Mouse (Mus musculus): Measurements from ENCODE around the gene Olfr813. TPM values are rescaled to one million over a fixed set of nuclear protein-coding genes. Genes with fewer than 3 reads are reported as not detected.
"Not testable (repeated sequence)": the region's sequence is repeated elsewhere in the genome, so short reads cannot be mapped to it uniquely, and the experiment has no call there.

Olfr813 gene
- not detected in 2 replicates for polyA plus RNA-seq (2014; fragmentation: Nextera tagmentation; extraction: Ambion mirVana)

GRCm38 (mm10) chr10:129855067-129855466, at the start of gene Olfr813:
Gene Olfr813 (plus strand): TSS chr10:129855367.
- no peaks in the 10 kb centered on the region for H3K36me3 ChIP-seq (ENCODE audit: insufficient read depth)
- H3K27ac ChIP-seq (ENCODE audit: low read depth), result no peak within 1 kb of the TSS
- no peak within 1 kb of the TSS for H3K9ac ChIP-seq
- H3K4me2 ChIP-seq, result no peak within 1 kb of the TSS
- no peak for TF ChIP-seq CTCF (IDR thresholded peaks at IDR 0.05; ENCODE audit: low read depth)
- no peak for ATAC-seq (ENCODE audit: insufficient read depth)
- H3K9me3 ChIP-seq (ENCODE audit: low read depth, low read length), result no peaks in the 10 kb centered on the region
- no peak within 1 kb of the TSS for H3K4me3 ChIP-seq (ENCODE audit: low read depth, low read length)
- no peak for DNase-seq
- H3K27me3 ChIP-seq (ENCODE audit: insufficient read depth, low read length), result no peaks in the 10 kb centered on the region
- no peaks in the 10 kb centered on the region for H3K4me1 ChIP-seq (ENCODE audit: insufficient read depth)

GRCm38 (mm10) chr10:129845994-129846393, 9.2 kb upstream of the Olfr813 start, which contains the start of gene Olfr812:
Gene Olfr812 (minus strand): TSS chr10:129846094.
- no peak for ATAC-seq (ENCODE audit: insufficient read depth)
- WGBS, result 27% methylated on average over 1 of the region's 1 CpGs
- no peaks in the 10 kb centered on the region for H3K36me3 ChIP-seq (ENCODE audit: insufficient read depth)

GRCm38 (mm10) chr10:129847343-129847742, 7.8 kb upstream of the Olfr813 start:
- Histone ChIP-seq H3K4me1 (ENCODE audit: insufficient read depth) (no peaks in the 10 kb centered on the region), H3K36me3 (ENCODE audit: insufficient read depth) (no peaks in the 10 kb centered on the region), H3K4me3 (ENCODE audit: low read depth, low read length) (no peak overlapping the region), H3K27me3 (ENCODE audit: insufficient read depth, low read length) (no peaks in the 10 kb centered on the region), H3K27ac (ENCODE audit: low read depth) (no peak overlapping the region), H3K9me3 (ENCODE audit: low read depth, low read length) (no peaks in the 10 kb centered on the region), H3K4me2 (no peak overlapping the region), H3K9ac (no peak overlapping the region)
- 69% methylated on average over 1 of the region's 1 CpGs for WGBS
- no peak for DNase-seq
- ATAC-seq (ENCODE audit: insufficient read depth), result no peak
- no peak for TF ChIP-seq CTCF (IDR thresholded peaks at IDR 0.05; ENCODE audit: low read depth)

More at GRCm38 (mm10) chr10:129845994-129846393, 9.2 kb upstream of the Olfr813 start, which contains the start of gene Olfr812:
- Histone ChIP-seq H3K27ac (ENCODE audit: low read depth) (no peak within 1 kb of the TSS), H3K27me3 (ENCODE audit: insufficient read depth, low read length) (no peaks in the 10 kb centered on the region), H3K4me1 (ENCODE audit: insufficient read depth) (no peaks in the 10 kb centered on the region), H3K9ac (no peak within 1 kb of the TSS), H3K4me3 (ENCODE audit: low read depth, low read length) (no peak within 1 kb of the TSS), H3K9me3 (ENCODE audit: low read depth, low read length) (no peaks in the 10 kb centered on the region), H3K4me2 (no peak within 1 kb of the TSS)
- DNase-seq, result no peak
- TF ChIP-seq CTCF (IDR thresholded peaks at IDR 0.05; ENCODE audit: low read depth), result no peak

GRCm38 (mm10) chr10:129879751-129880150, 24.6 kb downstream of the Olfr813 start, which contains the start of gene Olfr814:
Gene Olfr814 (minus strand): TSS chr10:129879851.
- not testable (repeated sequence) for H3K36me3 ChIP-seq (ENCODE audit: insufficient read depth); H3K4me2 ChIP-seq; H3K4me1 ChIP-seq (ENCODE audit: insufficient read depth); H3K9ac ChIP-seq; H3K9me3 ChIP-seq (ENCODE audit: low read depth, low read length); ATAC-seq (ENCODE audit: insufficient read depth); DNase-seq; H3K27me3 ChIP-seq (ENCODE audit: insufficient read depth, low read length); H3K4me3 ChIP-seq (ENCODE audit: low read depth, low read length); H3K27ac ChIP-seq (ENCODE audit: low read depth)
- no CpG with 5 or more reads among the region's 1 CpGs for WGBS

GRCm38 (mm10) chr10:129885496-129885895, 30.3 kb downstream of the Olfr813 start:
- WGBS, result 61% methylated on average over 6 of the region's 6 CpGs

GRCm38 (mm10) chr10:129885934-129886333, 30.8 kb downstream of the Olfr813 start:
- no peak overlapping the region for H3K9ac ChIP-seq
- no peaks in the 10 kb centered on the region for H3K27me3 ChIP-seq (ENCODE audit: insufficient read depth, low read length)
- H3K4me1 ChIP-seq (ENCODE audit: insufficient read depth), result no peaks in the 10 kb centered on the region
- 95% methylated on average over 7 of the region's 7 CpGs for WGBS
- no peak overlapping the region for H3K4me3 ChIP-seq (ENCODE audit: low read depth, low read length)
- H3K27ac ChIP-seq (ENCODE audit: low read depth), result no peak overlapping the region
- no peak for DNase-seq
- no peaks in the 10 kb centered on the region for H3K36me3 ChIP-seq (ENCODE audit: insufficient read depth)
- TF ChIP-seq CTCF (IDR thresholded peaks at IDR 0.05; ENCODE audit: low read depth), result no peak
- H3K9me3 ChIP-seq (ENCODE audit: low read depth, low read length), result no peaks in the 10 kb centered on the region; the same call in 1 of the 2 replicates
- ATAC-seq (ENCODE audit: insufficient read depth), result no peak
- no peak overlapping the region for H3K4me2 ChIP-seq

More at GRCm38 (mm10) chr10:129885496-129885895, 30.3 kb downstream of the Olfr813 start:
- H3K27me3 ChIP-seq (ENCODE audit: insufficient read depth, low read length); H3K4me1 ChIP-seq (ENCODE audit: insufficient read depth); H3K4me2 ChIP-seq; H3K9me3 ChIP-seq (ENCODE audit: low read depth, low read length); ATAC-seq (ENCODE audit: insufficient read depth); H3K36me3 ChIP-seq (ENCODE audit: insufficient read depth); H3K4me3 ChIP-seq (ENCODE audit: low read depth, low read length); H3K27ac ChIP-seq (ENCODE audit: low read depth); H3K9ac ChIP-seq; DNase-seq: not testable (repeated sequence)

- H3K36me3 ChIP-seq (ENCODE audit: insufficient read depth); H3K27me3 ChIP-seq (ENCODE audit: insufficient read depth, low read length); H3K4me2 ChIP-seq; ATAC-seq (ENCODE audit: insufficient read depth); H3K9ac ChIP-seq; H3K4me3 ChIP-seq (ENCODE audit: low read depth, low read length); H3K9me3 ChIP-seq (ENCODE audit: low read depth, low read length); DNase-seq; H3K4me1 ChIP-seq (ENCODE audit: insufficient read depth); H3K27ac ChIP-seq (ENCODE audit: low read depth): not testable (repeated sequence)
- no CpG with 5 or more reads among the region's 1 CpGs for WGBS
Measured at GRCm38 (mm10) chr10:129905767-129906166, 50.6 kb downstream of the Olfr813 start, which contains the start of gene Olfr815. Gene Olfr815 (minus strand): TSS chr10:129905867.

Other genes starting within 250 kb of the Olfr813 start
- not detected in 2 replicates for gene Olfr796, start 242.8 kb upstream of the Olfr813 start, polyA plus RNA-seq (2014; fragmentation: Nextera tagmentation; extraction: Ambion mirVana)
- gene Olfr798, start 227.4 kb upstream of the Olfr813 start, polyA plus RNA-seq (2014; fragmentation: Nextera tagmentation; extraction: Ambion mirVana), result not detected in 2 replicates
- not detected in 2 replicates for gene Olfr799, start 217.9 kb upstream of the Olfr813 start, polyA plus RNA-seq (2014; fragmentation: Nextera tagmentation; extraction: Ambion mirVana)
- gene Olfr800, start 197.7 kb upstream of the Olfr813 start, polyA plus RNA-seq (2014; fragmentation: Nextera tagmentation; extraction: Ambion mirVana), result not detected in 2 replicates
- gene Olfr801, start 181.5 kb upstream of the Olfr813 start, polyA plus RNA-seq (2014; fragmentation: Nextera tagmentation; extraction: Ambion mirVana), result not detected in 2 replicates
- gene Olfr802, start 167.2 kb upstream of the Olfr813 start, polyA plus RNA-seq (2014; fragmentation: Nextera tagmentation; extraction: Ambion mirVana), result not detected in 2 replicates
- not detected in 2 replicates for gene Olfr803, start 161.1 kb upstream of the Olfr813 start, polyA plus RNA-seq (2014; fragmentation: Nextera tagmentation; extraction: Ambion mirVana)
- gene Olfr804, start 152.2 kb upstream of the Olfr813 start, polyA plus RNA-seq (2014; fragmentation: Nextera tagmentation; extraction: Ambion mirVana), result not detected in 2 replicates
- gene Olfr805, start 126.0 kb upstream of the Olfr813 start, polyA plus RNA-seq (2014; fragmentation: Nextera tagmentation; extraction: Ambion mirVana), result not detected in 2 replicates
- gene Olfr806, start 113.4 kb upstream of the Olfr813 start, polyA plus RNA-seq (2014; fragmentation: Nextera tagmentation; extraction: Ambion mirVana), result not detected in 2 replicates
- not detected in 2 replicates for gene Olfr807, start 97.6 kb upstream of the Olfr813 start, polyA plus RNA-seq (2014; fragmentation: Nextera tagmentation; extraction: Ambion mirVana)
- not detected in 2 replicates for gene Olfr808, start 89.9 kb upstream of the Olfr813 start, polyA plus RNA-seq (2014; fragmentation: Nextera tagmentation; extraction: Ambion mirVana)
- gene Olfr809, start 80.7 kb upstream of the Olfr813 start, polyA plus RNA-seq (2014; fragmentation: Nextera tagmentation; extraction: Ambion mirVana), result not detected in 2 replicates
- gene Olfr810, start 60.5 kb upstream of the Olfr813 start, polyA plus RNA-seq (2014; fragmentation: Nextera tagmentation; extraction: Ambion mirVana), result not detected in 2 replicates
- gene Olfr811, start 51.0 kb upstream of the Olfr813 start, polyA plus RNA-seq (2014; fragmentation: Nextera tagmentation; extraction: Ambion mirVana), result not detected in 2 replicates
- not detected in 2 replicates for gene Olfr812, start 9.3 kb upstream of the Olfr813 start, polyA plus RNA-seq (2014; fragmentation: Nextera tagmentation; extraction: Ambion mirVana)
- gene Olfr814, start 24.5 kb downstream of the Olfr813 start, polyA plus RNA-seq (2014; fragmentation: Nextera tagmentation; extraction: Ambion mirVana), result not detected in 2 replicates
- gene Olfr815, start 50.5 kb downstream of the Olfr813 start, polyA plus RNA-seq (2014; fragmentation: Nextera tagmentation; extraction: Ambion mirVana), result not detected in 2 replicates
- gene Olfr816, start 60.2 kb downstream of the Olfr813 start, polyA plus RNA-seq (2014; fragmentation: Nextera tagmentation; extraction: Ambion mirVana), result not detected in 2 replicates
- not detected in 2 replicates for gene Olfr818, start 93.7 kb downstream of the Olfr813 start, polyA plus RNA-seq (2014; fragmentation: Nextera tagmentation; extraction: Ambion mirVana)
- gene Olfr819, start 111.9 kb downstream of the Olfr813 start, polyA plus RNA-seq (2014; fragmentation: Nextera tagmentation; extraction: Ambion mirVana), result not detected in 2 replicates
- not detected in 2 replicates for gene Olfr247, start 120.8 kb downstream of the Olfr813 start, polyA plus RNA-seq (2014; fragmentation: Nextera tagmentation; extraction: Ambion mirVana)
- gene Gm10310, start 129.7 kb downstream of the Olfr813 start, polyA plus RNA-seq (2014; fragmentation: Nextera tagmentation; extraction: Ambion mirVana), result not detected in 2 replicates
- not detected in 2 replicates for gene Olfr820, start 157.3 kb downstream of the Olfr813 start, polyA plus RNA-seq (2014; fragmentation: Nextera tagmentation; extraction: Ambion mirVana)
- not detected in 2 replicates for gene Olfr821, start 175.0 kb downstream of the Olfr813 start, polyA plus RNA-seq (2014; fragmentation: Nextera tagmentation; extraction: Ambion mirVana)
- not detected in 2 replicates for gene Olfr822, start 215.8 kb downstream of the Olfr813 start, polyA plus RNA-seq (2014; fragmentation: Nextera tagmentation; extraction: Ambion mirVana)